Mouse (Mus musculus) heart, postnatal 14 days (tissue): ENCODE data around the gene Mroh2a. TPM values are rescaled to one million over a fixed set of nuclear protein-coding genes. Genes with fewer than 3 reads are reported as not detected.

Source experiments
- DNase-seq, 2 experiments: peaks; one replicate each; pipeline ENCODE4 v3.0.0; 2021 to 2022
- intact Hi-C: fragments of 180-260 bp; cut with DNase I; formaldehyde crosslinking; loops from one replicate; pipeline ENCODE4 v1.15.1; 2025
- total RNA-seq, 2 experiments: library from RNA; stranded (reverse); gene quantifications; 2 replicates each; pipeline ENCODE4 v1.2.3; 2021

Mroh2a gene
- total RNA-seq, 2 experiments from 2014 or later = 0.07 to 0.15 TPM

- no peak for DNase-seq
- intact Hi-C loops = no loop called here
Observed at GRCm38 (mm10) chr1:88255989-88256754, 29.4 kb downstream of the Mroh2a start.

DNA sequence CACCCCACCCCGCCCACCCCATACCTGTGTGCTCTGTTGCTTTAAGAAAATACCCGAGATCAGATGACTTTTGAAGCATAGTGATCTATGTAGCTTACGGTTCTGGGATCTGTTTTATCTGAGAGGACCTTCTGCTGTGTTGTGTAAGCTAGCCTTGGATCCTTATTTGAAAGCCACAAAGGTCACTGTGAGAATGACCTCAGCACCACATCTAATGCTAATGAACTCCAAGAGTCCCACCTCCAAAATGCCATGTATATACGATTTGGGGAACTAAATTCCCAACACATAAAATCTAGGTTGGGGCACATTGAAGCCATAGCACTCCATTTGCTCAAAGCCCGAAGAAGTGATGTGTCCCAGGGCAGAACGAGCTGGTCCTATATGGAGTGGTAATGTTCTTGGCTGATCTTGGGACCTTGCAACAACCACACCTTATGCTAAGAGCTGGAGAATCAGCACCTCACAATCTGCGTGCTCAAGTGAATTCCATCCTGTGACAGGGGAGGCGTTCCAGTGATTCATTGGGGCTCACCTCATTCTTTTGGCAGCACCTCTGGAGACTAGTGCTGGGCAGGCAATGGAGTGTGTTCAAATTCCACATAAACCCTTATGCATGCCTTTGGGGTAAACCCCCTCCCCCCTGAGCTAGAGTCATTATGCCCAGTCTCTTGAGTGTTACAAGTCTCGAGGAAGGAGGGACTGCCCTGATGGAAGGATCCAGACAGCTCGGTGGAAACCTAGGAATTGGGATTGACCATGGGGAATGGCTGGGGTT, 30.3 kb downstream of the Mroh2a start:
- intact Hi-C loops = no loop called here
- no peak for DNase-seq

DNA sequence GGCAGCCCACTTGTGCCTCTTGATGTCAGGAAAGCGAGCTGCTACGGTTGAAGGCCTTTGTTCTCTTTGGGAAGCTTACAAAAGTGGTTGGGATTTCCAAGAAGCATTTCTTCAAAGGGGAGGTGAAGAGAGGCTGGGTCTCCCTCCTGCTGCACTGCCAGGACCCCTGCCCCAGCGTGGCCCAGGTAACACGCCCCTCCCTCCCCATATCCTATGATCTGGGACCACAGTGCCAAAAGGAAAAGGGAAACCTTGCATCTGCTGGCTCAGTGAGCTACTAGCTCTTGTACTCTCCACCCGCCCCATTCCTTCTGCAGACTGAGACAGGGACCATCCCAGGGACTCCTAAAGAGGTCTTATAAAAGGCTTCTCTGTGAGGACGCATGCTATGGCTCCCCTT, 30.9 kb downstream of the Mroh2a start:
- intact Hi-C loops = no loop called here
- DNase-seq = no peak

DNA sequence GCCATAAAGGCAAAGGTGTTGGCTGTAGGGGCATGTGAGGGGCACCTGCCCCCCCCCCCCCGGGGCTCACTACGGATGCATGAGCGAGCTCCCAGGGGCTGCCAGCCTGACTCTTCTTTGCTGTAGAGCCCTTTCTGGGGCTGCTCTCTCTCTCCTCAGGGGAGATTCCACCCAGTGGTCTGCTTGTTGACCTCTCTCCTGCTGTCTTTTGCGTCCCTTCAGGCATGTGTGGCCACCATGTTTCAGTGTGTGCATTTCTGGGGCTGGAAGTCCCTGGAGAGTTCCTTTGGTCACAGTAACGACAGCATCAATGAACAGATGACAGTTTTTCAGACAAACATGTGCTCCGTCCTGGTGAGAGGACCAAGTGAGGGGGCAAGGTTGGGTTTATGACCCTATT, 31.6 kb downstream of the Mroh2a start:
- intact Hi-C loops = no loop called here
- DNase-seq = no peak

GRCm38 (mm10) chr1:88258881-88259642, 32.3 kb downstream of the Mroh2a start:
- DNase-seq = peak in 1 of 2 experiments; percentile 57
- intact Hi-C loops = no loop called here

GRCm38 (mm10) chr1:88259643-88260024, 32.8 kb downstream of the Mroh2a start:
- intact Hi-C loops = no loop called here

GRCm38 (mm10) chr1:88260114-88260513, 33.3 kb downstream of the Mroh2a start:
- intact Hi-C loops = no loop called here
- DNase-seq = peak; percentile 54 to 61

More at GRCm38 (mm10) chr1:88259643-88260024, 32.8 kb downstream of the Mroh2a start:
- no peak for DNase-seq

- intact Hi-C loops = no loop called here
- no peak for DNase-seq
Observed at GRCm38 (mm10) chr1:88260604-88261377, 34.0 kb downstream of the Mroh2a start.

- intact Hi-C loops = no loop called here
- no peak for DNase-seq
Observed at GRCm38 (mm10) chr1:88261706-88262105, 34.9 kb downstream of the Mroh2a start.

- peak in 1 of 2 experiments; percentile 64 for DNase-seq
- intact Hi-C loops = no loop called here
Observed at GRCm38 (mm10) chr1:88262255-88262654, 35.5 kb downstream of the Mroh2a start.

DNA sequence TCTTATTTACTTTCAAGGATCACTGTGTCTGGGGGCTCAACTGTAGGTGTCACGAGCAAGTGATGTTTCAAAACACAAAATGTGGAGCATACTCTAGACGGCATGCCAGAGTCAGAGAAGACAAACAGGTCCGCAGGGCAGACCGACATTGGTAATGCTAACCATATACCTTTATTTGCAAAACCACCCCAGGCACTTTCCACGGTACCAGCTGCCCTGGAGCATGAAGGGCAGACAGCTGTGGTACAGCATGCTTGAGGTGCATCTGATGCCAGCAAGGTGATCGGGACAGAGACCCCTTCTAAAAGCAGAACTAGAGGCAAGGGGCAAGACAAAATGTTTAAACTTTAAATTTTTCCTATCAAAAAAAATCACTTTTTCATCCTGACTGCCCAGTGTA, 36.2 kb downstream of the Mroh2a start:
- intact Hi-C loops = no loop called here
- no peak for DNase-seq

DNA sequence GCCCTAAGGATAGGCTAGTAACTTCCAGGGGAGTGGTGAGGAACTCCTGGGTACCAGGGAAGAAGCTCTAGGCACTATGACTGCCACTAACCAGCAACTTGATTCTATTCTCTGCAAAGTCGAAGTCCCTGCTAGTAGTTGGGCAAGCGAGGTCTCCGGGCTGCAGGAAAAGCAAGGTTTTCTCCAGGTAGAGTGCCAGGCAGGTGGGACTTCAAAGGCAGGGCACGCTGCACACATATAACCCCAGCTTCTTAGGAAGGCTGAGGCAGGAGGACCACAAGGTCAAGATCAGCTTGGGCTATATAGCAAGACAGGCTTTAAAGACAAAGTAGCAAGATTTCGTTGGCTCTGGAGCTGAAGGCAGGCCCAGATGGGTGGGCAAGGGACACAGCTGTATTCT, 37.0 kb downstream of the Mroh2a start:
- intact Hi-C loops = no loop called here

DNA sequence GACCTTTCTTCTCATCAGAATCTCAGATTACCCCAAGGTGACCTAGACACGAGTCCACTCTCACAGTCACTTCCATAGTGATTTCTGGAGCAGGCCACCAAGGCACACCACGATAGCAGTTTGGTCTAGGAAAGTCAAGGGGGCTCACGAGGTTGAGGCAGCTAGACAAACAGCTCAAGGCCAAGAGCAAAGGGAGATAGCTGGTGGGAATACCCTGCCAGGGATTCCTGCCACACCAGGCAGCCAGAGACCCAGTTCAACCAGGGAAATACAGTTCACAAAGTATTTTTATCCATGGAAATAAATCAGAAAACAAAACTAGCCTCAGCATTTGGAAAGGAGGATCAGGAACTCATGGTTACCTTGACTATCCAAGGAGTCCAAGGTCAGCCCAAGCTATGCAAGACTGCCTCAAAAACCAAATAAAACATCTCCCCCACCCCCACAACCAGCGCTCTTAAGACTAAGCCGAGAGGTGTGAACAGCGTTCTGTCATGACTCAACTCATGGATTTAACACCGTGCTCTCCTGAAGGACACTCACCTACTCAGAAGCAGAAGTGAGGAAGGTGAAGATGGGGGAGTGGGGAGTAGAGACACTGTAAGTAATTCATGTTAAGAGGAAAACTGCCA, 37.6 kb downstream of the Mroh2a start:
- no peak for DNase-seq
- intact Hi-C loops = no loop called here

More for the DNA sequence above, 37.0 kb downstream of the Mroh2a start:
- no peak for DNase-seq

- no peak for DNase-seq
- intact Hi-C loops = no loop called here
Observed at GRCm38 (mm10) chr1:88264869-88265240, 38.1 kb downstream of the Mroh2a start.

- intact Hi-C loops = no loop called here
- no peak for DNase-seq
Observed at GRCm38 (mm10) chr1:88266123-88266522, 39.3 kb downstream of the Mroh2a start.

GRCm38 (mm10) chr1:88267489-88267888, 40.7 kb downstream of the Mroh2a start:
- intact Hi-C loops = no loop called here
- no peak for DNase-seq

- intact Hi-C loops = no loop called here
- no peak for DNase-seq
Observed at GRCm38 (mm10) chr1:88268070-88268469, 41.3 kb downstream of the Mroh2a start.

- intact Hi-C loops = no loop called here
- no peak for DNase-seq
Observed at GRCm38 (mm10) chr1:88269539-88270309, 42.9 kb downstream of the Mroh2a start.

- intact Hi-C loops = no loop called here
- peak in 1 of 2 experiments; percentile 6 for DNase-seq
Observed at GRCm38 (mm10) chr1:88272851-88273250, 46.1 kb downstream of the Mroh2a start.
